Mouse (Mus musculus) activated CD4-positive, CD25-positive, alpha-beta regulatory T cell, adult 4 months (primary cell): ENCODE measurements around the gene Gm11756. TPM values are rescaled to one million over a fixed set of nuclear protein-coding genes. Genes with fewer than 3 reads are reported as not detected.
"Not testable (repeated sequence)": the region's sequence is repeated elsewhere in the genome, so short reads cannot be mapped to it uniquely, and the experiment has no call there.

ENCODE experiments used
- ATAC-seq: one replicate; pipeline ENCODE4 v1.8.0; 2017
- polyA plus RNA-seq, 2 experiments: library from polyadenylated mRNA; unstranded; fragments of 100-300 nt; shearing (Covaris generic); gene quantifications; one replicate each; pipeline ENCODE4 v1.2.1; 2017

Gene Gm11756
- not detected for polyA plus RNA-seq

GRCm38 (mm10) chr4:73920660-73921059, at the start of gene Gm11756:
TSS of gene Gm11756 (minus strand) at chr4:73920760.
- not testable (repeated sequence) for ATAC-seq

GRCm38 (mm10) chr4:73950375-73950896, 29.9 kb upstream of the Gm11756 start, which contains the start of gene 2310002L09Rik:
TSS of gene 2310002L09Rik (minus strand) at chr4:73950846.
- ATAC-seq, result no peak

DNA sequence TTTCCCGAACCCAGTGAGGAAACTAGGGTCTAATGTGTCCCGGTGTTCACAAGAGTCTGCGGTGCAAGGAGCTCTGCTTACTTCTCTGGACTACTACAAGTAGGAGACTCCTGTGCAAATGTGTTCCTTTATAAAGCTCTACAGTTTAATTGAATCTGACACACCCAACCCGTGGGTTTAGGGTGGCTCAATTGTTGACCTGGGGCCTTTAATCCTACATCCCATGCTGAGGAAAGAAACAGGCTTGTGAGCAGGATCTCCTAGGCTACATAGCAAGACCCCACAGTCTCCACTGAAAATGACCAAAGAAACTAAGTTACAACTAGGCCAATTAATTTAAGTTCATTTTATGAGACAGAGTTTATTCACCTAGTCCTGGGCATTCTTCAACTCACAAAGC, 14.7 kb downstream of the Gm11756 start, which contains the start of gene Gm13871:
TSS of gene Gm13871 (minus strand) at position 101 of the 400 bp plus-strand sequence.
- ATAC-seq, result not testable (repeated sequence)

DNA sequence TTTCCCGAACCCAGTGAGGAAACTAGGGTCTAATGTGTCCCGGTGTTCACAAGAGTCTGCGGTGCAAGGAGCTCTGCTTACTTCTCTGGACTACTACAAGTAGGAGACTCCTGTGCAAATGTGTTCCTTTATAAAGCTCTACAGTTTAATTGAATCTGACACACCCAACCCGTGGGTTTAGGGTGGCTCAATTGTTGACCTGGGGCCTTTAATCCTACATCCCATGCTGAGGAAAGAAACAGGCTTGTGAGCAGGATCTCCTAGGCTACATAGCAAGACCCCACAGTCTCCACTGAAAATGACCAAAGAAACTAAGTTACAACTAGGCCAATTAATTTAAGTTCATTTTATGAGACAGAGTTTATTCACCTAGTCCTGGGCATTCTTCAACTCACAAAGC, 29.5 kb downstream of the Gm11756 start, which contains the start of gene Gm11757:
TSS of gene Gm11757 (minus strand) at position 101 of the 400 bp plus-strand sequence.
- ATAC-seq, result not testable (repeated sequence)

DNA sequence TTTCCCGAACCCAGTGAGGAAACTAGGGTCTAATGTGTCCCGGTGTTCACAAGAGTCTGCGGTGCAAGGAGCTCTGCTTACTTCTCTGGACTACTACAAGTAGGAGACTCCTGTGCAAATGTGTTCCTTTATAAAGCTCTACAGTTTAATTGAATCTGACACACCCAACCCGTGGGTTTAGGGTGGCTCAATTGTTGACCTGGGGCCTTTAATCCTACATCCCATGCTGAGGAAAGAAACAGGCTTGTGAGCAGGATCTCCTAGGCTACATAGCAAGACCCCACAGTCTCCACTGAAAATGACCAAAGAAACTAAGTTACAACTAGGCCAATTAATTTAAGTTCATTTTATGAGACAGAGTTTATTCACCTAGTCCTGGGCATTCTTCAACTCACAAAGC, 44.4 kb downstream of the Gm11756 start, which contains the start of gene Gm11758:
TSS of gene Gm11758 (minus strand) at position 101 of the 400 bp plus-strand sequence.
- ATAC-seq, result not testable (repeated sequence)

Other genes with a start within 250 kb of the Gm11756 start
- not detected for gene Gm428, start 237.2 kb downstream of the Gm11756 start, polyA plus RNA-seq
- not detected for gene Rasef, start 129.8 kb downstream of the Gm11756 start, polyA plus RNA-seq
- gene Gm11758, start 44.5 kb downstream of the Gm11756 start, polyA plus RNA-seq, result not detected
- gene Gm11757, start 29.6 kb downstream of the Gm11756 start, polyA plus RNA-seq, result not detected
- not detected for gene Gm13871, start 14.8 kb downstream of the Gm11756 start, polyA plus RNA-seq
- gene 2310002L09Rik, start 30.1 kb upstream of the Gm11756 start, polyA plus RNA-seq, result not detected
- gene Frmd3, start 92.7 kb upstream of the Gm11756 start, polyA plus RNA-seq, result under 1 TPM in 1 of 2 experiments, not detected in 1; 0.30 TPM